Mouse (Mus musculus) adrenal gland, postnatal 10 days (tissue): ENCODE results near the gene Gm21970. TPM values are rescaled to one million over a fixed set of nuclear protein-coding genes. Genes with fewer than 3 reads are reported as not detected.

Experiments
- DNase-seq: peaks from one replicate; pipeline ENCODE4 v3.0.0; 2021; ENCODE audit warnings: mixed read lengths
- total RNA-seq, 2 experiments: library from RNA; stranded (reverse); gene quantifications; 2 replicates each; pipeline ENCODE4 v1.2.3; 2021

Gene Gm21970
- total RNA-seq, 2 experiments from 2014 or later = not detected

DNA sequence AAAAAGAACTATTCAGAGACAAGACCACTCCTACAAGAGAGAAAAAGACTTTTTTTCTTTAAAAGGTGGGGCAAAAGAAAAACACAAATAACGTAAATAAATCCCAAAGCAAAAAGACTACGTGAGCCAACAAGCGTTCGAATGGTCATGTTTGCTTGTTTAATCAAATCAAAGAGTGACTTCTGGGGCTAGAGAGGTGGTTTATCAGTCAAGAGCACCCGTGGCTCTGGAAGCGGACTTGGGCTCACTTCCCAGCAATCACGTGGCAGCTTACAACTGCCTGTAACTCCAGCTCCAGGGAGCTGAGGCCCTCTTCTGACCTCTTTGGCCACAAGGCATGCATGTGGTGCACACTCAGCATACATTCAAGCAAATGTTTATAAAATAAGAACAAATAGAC, 49.8 kb downstream of the Gm21970 start:
- DNase-seq = peak; percentile 76

DNA sequence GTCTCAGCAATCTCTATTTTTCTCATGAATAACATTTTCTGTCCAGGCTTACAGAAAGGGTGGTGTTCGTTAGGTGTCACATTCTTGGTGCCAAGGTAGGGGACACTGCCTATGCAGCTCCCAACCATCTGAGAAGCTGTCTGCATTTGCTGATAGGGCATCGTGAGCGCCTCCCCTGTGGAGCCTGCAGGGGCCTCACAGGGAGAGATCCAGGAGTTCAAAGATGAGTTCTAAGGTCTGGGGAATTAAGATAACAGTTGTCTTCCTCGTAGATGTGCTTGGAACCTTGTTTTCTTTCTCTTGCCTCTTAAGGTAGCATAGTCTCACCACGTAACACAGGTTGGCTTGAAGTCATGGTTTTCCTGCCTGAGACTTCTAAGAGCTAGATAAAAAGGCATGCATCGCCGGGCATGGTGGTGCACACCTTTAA, 50.3 kb downstream of the Gm21970 start:
- no peak for DNase-seq

DNA sequence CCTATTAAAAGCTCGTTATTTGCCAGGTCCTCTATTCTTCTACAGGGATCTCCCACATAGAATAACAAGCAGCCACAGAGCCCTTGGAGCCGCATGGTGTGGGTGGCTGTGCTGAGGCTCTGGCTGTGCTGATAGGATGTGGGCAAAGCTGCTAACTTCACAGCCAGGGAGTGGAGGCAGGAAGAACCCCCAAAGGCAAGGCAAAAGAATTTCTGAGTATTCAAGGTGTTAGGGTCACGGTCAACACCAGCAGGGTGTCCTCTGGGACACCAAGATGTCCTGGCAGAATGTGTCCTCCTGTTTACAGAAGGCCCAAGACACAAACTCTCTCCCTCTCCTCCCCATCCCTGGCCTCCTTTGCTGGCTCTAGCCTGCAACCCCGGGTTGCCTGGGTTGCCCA, 50.9 kb downstream of the Gm21970 start:
- DNase-seq = no peak

DNA sequence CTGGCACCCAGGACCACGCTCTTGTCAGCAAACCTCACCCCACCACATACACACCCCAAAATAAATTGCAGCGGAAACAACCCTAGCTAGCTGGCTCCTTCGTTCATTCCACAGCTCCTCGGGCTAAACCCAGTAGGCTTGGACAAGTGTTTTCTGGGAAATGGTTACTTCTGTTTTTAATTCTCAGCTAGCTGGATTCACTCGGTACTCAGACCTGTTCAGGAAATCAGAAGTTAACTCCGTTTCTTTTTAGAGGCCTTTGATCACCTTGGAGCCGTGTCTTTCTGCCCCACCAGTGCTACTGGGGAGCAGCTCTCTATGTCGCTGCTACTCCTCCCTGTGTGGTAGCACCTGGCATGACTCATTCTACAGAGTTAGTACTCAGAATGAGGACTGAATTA, 51.7 kb downstream of the Gm21970 start:
- DNase-seq = no peak

DNA sequence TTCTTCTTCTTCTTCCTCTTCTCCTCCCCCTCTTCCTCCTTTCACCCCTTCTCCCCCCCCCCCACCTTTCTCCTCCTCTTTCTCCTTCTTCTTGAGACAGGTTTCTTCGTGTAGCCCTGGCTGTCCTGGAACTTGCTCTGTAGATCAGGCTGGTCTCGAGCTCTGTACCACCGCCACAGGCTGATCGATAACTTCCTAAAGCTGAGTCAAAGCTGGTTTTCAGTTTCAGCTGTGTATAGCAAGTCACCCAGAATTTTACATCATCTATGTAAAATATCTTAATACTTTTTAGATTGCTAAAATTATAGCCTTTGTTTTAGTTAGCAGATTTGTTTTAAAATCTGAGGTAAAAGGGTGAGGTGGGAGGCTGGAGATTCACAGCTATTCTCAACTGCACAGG, 53.3 kb downstream of the Gm21970 start:
- DNase-seq = no peak

DNA sequence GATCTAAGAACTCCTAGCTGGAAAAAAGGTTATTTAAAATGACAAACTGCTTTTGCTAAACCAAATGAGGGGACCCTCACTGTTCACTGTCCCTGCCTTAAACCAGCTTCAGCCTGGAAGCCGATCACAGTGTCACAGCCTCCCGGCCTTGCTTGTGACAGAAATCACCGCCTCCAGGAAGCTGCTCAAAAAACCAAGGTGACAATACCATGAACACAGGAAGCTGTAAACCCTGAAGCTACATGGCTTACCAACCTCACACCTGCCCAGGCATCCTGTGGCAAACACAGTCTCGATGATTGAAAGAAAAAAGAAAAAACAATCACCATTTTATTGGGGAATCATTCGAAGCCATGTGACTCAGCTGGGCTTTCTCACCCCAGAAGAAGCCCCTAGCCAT, 54.0 kb downstream of the Gm21970 start:
- DNase-seq = no peak

DNA sequence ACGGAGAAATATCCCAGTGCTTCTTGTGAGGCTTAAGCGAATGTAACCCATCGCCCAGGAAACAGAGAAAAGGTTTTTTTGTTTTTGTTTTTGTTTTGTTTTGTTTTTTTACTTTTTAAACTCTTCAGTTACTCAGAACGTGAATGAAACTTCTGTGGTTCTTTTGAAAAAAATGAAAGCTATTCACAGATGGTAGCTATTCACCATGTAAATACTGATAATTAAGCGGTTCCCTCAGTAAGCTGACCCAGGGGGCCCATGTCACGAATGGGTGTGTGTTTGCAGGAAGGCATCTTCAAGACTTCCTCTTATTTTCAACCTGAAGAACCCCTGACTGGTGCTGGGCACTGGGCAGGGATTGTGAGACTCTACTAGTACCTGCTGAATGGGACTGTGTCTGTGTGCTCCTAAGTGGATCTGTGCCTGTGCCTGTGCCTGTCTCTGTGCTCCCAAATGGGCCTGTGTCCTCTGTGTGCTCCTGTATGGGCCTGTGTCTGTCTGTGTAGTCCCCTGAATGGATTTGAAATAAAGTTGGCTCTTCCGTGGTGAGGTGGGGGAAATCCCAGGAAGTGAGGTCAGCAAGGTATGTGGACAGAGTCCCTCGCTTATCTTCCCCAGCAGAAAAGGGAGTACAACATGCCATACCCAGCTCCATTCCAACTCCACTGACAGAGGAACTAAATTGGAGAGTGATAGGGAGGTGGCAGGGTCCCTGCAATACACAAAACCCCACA, 55.4 kb downstream of the Gm21970 start:
- no peak for DNase-seq

DNA sequence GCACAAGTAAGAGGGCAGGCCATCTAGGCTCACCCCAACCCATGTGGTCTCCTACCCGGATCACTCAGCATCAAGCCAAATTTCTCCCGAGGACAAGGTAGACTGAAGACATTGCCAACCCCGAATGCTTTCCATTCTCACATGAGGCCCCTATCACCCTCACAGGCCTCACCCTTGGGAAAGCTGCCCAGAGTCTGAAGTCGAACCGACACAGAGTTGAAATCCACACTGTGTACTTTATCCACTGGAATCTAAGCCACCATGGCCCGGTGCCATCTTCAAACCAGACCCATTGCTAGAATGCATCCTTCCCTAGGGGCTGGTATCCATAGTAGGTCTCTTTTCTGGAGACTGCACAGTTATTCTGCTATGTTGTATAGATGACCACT, 56.0 kb downstream of the Gm21970 start:
- DNase-seq = peak; percentile 42

DNA sequence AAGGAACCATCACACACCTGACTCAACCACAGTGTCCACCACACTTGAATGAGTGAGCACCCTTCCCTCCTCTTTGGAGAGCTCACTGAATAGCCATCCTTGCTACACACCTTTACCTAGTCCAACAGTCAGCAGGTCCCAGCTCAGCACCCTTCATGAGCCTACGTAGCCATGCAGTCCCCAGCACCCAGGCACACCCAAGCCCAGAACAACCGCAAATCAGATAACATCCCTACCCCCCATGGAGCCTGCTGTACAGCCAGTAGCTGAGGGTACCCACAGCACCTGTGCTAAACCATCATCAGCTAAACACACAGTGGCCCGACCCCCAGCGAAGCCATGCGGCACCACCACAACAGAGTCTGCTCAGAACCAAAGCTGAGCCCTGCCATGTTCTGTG, 56.6 kb downstream of the Gm21970 start:
- DNase-seq = no peak

DNA sequence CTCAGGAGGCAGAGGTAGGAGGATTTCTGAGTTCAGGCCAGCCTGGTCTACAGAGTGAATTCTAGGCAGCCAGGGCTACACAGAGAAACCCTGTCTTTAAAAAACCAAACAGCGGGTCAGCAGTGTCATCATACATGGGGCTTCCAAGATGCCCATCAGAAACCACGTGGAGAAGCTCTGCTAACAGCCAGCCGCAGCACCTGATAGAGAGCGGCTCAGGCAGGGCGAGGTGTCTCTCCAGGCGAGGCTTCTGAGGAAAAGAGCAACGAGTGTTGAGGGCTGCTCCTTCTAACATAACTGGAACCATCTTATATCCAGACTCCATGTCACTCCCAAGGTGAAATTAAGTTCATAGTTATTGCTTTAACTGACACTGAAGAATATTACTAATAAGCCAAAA, 57.4 kb downstream of the Gm21970 start:
- no peak for DNase-seq

DNA sequence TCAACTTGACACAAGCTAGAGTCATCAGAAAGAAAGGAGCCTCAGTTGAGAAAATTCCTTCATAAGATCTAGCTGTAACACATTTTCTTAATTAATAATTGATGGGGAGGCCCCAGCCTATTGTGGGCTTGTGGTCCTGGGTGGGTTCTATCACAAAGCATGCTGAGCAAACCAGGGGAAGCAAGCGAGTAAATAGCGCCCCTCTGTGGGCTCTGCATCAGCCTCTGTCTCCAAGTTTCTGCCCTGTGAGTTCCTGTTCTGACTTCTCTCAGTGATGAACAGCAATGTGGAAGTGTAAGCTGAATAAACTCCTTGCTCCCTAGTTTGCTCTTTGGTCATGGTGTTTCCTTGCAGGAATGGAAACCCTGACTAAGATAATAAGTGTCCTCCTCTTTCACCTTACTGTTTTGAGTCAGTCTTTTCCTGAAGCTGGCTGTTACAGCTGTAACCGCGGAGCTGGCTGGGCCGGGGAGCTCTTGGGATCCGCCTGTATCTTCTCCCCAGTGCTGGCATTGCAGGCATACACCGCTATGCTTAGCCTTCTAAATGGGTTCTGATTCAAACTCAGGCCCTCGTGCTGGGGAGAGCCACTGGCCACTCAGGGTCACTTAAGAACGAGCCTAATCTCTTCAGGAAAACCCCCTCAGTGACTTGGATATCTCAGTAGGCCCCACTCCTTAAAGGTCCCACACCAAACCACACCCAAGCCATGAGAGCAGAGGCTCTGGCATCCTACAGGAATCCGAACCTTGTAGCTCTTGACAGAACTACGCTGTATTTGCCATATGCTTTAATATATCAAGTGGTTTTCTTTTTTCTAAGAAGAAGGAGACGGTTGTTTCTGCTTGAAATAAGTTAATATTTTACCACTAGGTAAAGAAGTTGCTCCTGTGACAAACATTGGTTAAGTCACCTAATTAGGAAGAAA, 58.9 kb downstream of the Gm21970 start:
- DNase-seq = no peak

DNA sequence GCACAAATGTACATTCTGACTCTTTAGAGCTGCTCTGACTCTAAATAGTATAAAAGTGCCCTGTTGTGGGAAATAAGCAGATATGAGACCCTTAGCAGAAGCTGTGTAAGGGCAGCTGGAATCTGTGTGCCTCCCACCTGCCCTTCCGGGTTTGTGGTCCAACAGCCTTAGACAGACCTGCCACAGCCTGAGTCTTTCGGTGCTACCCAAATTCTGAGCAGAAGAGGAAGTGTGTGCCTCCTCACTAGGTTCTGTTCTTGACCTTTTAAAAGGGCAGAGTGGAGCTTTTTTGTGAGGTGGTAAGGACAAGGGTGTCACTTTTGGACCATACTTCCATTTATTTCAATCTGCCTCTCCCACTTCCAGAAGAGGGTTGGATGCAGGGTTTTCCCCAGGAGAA, 60.4 kb downstream of the Gm21970 start:
- DNase-seq = no peak

DNA sequence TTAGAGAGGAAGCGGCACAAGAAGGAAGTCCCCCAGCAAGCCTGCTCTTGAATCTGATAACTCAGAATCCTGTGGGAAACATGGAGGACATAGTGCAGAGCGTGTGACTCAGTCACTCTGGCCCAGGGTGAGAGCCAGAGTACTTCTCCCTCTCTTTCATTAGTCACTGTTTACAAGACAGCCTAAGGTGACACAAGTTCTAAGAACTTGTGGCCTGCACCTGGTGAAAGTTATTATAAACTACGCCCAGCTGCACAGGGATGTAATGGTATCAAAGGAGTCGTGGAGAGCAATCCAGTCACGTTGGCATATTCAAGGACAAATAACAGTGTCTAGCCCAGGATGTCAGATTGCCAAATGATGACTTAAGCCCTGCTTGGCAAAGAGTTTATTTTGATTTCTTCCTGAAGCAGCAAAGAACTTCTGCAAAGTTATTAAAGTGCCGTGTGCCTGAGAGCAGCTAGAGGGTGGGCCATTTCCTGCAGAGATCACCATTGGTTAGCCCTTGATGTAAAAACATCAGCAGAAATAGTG, 60.9 kb downstream of the Gm21970 start:
- peak; percentile 63 for DNase-seq

DNA sequence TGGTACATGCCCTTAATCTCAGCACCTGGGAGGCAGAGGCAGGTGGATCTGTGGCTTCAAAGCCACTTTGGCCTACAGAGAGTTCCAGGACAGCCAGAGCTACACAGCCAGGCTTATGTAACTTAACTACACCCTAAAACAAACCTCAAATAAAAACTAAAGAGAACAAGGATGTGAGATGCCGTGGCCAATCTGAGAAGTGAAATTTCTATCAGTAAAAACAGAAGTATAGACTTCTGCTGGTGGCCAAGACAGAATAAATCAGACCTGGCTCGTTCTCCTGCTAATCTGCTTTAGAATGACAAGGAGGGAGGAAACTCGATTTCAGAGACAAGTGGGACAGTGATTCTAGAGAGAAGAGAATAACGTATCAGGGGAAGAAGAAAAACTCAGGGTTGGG, 64.3 kb downstream of the Gm21970 start:
- no peak for DNase-seq

DNA sequence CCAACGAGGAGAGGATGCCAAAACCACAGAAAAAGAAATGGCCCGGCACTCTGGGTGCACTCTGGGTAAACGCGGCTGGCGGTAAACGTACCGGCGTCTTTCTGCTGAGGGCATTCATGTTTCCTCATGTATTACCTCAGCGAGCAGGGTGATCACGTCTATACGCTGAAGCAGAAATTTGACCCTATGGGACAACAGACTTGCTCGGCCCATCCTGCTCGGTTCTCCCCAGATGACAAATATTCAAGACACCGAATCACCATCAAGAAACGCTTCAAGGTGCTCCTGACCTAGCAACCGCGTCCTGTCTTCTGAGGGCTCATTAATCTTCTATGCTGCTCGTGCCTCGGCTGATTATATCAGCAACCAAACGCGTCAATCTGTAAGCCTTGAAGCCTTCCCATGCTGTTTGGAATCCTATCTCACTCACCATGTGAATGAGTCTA, 66.8 kb downstream of the Gm21970 start:
- no peak for DNase-seq

DNA sequence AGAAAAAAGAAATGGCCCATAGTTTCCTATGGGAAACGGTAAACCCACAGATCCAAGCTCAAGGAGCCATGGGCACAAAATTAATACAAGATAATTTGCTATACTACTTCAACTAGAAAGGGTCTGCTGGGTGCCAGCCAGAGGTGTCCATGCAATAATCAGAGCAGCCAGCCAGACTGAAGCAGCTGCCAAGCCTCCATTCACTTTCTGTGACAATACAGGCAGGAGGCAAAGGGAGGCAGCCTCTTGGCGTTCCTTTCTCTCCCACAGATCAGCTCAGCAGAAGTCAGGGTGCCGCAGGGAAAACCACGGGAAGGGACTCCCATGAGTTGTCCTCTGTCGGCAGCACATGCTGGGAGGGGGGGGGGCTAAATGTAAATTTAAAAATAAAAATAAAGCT, 67.5 kb downstream of the Gm21970 start:
- peak; percentile 66 for DNase-seq

DNA sequence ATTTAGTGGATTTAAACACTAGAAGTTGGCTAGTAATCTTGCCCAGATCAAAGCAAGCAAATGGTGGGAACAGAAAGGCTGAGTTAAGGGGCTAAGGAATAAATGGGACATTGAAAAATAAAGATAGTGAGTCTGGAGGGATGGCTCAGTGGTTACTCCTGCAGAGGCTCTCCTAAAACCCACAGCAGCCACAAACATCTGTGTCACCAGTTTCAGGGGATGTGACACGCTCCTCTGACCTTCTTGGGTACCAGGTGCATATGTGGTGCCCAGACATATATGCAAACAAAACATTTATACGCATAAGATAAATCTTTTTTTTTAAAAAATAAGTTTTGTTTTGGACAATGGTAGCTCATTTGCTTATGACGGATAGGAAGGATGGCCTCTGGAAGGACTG, 67.9 kb downstream of the Gm21970 start:
- no peak for DNase-seq

DNA sequence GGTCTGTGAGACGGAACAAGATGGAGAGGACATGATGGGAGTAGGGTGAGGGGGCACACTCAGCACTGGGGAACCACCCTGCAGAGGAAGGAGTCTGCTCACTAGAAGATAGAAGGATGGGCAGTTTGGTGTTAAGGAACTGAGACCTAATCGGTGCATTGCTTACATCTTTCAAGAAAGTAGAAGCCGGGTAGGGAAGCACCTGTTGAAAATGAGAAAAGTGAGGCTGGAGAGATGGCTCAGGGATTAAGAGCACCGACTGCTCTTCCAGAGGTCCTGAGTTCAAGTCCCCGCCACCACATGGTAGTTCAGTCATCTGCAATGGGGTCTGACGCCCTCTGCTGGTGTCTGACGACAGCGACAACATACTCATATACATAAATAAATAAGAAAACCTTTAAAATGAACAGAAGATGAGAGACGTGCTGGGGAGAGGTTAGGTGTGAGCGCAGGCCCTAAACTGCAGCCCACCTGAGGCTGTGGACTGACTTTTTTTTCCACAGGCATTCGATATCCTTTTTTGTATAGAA, 68.4 kb downstream of the Gm21970 start:
- DNase-seq = no peak

DNA sequence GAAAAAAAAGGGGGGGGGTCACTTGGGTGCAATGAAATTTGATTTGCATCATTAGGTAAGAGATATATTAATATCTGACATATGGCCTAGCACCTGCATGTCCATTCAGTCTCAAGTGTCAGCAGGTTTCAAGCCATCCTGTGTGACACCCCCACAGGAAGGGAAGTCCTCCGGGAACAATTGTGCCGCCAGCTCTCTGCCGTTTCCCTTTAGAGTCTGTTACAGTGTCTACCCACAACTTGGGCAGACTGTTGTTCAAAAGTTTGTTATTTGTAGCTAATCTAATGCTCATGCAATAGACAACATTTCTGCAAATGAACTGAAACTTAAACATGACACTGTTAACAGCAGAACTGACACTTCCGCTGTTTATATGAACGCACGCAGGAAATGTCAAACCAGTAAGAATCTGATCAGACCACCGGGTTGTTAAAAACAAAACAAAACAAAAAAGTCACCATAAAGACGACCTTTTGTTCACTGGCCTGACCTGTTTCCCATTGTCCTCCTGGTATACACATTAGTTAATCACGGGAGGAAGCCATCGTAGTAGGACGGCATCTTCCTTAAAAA, 69.6 kb downstream of the Gm21970 start:
- no peak for DNase-seq

DNA sequence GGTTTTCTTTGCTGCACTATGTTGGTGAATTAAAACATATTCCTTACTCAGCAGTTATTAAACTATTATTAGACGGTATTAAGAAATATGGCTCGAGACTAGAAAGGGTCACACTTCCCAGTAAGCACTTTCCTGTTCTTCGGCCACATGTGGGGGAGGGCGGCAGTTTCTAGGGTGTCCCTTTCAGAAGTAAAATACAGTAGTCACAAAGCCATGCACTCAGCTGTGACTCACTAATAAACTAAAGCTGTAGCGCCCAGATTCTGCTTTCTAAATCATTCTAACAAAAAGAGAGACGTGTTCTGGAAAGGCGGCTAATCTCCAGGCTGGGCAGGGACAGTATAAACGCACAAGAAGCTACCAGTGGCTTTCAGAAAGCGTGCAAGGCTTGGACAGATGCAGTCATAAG, 70.3 kb downstream of the Gm21970 start:
- no peak for DNase-seq

DNA sequence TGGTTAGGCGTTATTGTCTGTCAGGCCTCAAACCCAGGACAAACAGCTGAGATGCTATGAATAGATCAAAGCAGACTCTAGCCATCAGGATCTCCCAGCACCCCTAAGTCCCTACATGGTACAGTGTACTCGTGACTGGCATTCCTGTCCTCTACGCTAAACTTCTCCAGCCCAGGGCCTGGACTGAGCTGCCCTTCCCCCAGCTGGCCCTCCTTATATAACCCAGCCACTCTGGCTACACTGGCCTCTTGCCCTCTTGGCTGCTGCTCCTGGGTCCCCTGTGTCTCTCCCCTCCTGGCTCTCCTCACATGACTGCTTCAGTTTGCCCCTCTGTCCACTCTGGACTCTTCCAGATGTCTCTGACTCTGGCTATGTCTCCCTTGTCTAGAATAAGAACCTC, 71.1 kb downstream of the Gm21970 start:
- peak; percentile 71 for DNase-seq

DNA sequence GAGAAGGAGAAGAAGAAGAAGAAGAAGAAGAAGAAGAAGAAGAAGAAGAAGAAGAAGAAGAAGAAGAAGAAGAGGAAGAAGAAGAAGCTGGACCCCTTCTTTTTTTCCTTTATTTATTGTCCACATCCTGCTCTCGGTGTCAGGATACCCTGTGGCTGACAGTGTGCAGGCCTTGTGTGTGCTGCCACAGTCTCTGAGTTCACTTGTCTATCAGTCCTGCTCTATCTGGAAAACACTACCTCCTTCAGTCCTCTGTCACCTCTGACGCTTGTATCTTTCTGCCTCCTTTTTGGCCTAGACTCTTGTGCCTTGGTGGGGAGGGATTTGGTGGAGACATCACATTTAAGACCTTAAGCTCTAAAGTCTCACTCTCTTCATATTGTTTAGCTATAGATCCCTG, 71.9 kb downstream of the Gm21970 start:
- no peak for DNase-seq
